Mouse (Mus musculus) cerebellum, postnatal 36 days (tissue): ENCODE measurements around the gene Rbm47.
A peak's percentile ranks its signal among the peaks of the same experiment; 100 is the strongest.

Experiments
- DNase-seq, 2 experiments: peaks; one replicate each; pipeline ENCODE4 v3.0.0; 2021 to 2022; ENCODE audit warnings: mixed read lengths in 2 of 2

Gene Rbm47

GRCm38 (mm10) chr5:66084541-66084940, 88.4 kb downstream of the Rbm47 start:
- DNase-seq: no peak

- DNase-seq: peak in 1 of 2 experiments; percentile 6
Observed at GRCm38 (mm10) chr5:66083350-66083749, 89.6 kb downstream of the Rbm47 start.

GRCm38 (mm10) chr5:66082229-66082572, 90.7 kb downstream of the Rbm47 start:
- no peak for DNase-seq

- DNase-seq: no peak
Observed at GRCm38 (mm10) chr5:66081443-66082228, 91.3 kb downstream of the Rbm47 start.

GRCm38 (mm10) chr5:66080529-66081220, 92.2 kb downstream of the Rbm47 start:
- DNase-seq: no peak

- no peak for DNase-seq
Observed at GRCm38 (mm10) chr5:66079358-66080179, 93.3 kb downstream of the Rbm47 start.

GRCm38 (mm10) chr5:66078491-66079012, 94.4 kb downstream of the Rbm47 start:
- no peak for DNase-seq

GRCm38 (mm10) chr5:66077416-66077815, 95.5 kb downstream of the Rbm47 start:
- DNase-seq: no peak

GRCm38 (mm10) chr5:66076685-66077301, 96.1 kb downstream of the Rbm47 start:
- no peak for DNase-seq

GRCm38 (mm10) chr5:66075906-66076305, 97.0 kb downstream of the Rbm47 start:
- DNase-seq: no peak

GRCm38 (mm10) chr5:66075032-66075488, 97.9 kb downstream of the Rbm47 start:
- DNase-seq: no peak

- DNase-seq: no peak
Observed at GRCm38 (mm10) chr5:66074235-66074634, 98.7 kb downstream of the Rbm47 start.

- no peak for DNase-seq
Observed at GRCm38 (mm10) chr5:66073604-66074164, 99.2 kb downstream of the Rbm47 start.

- DNase-seq: no peak
Observed at GRCm38 (mm10) chr5:66071722-66072121, 101.2 kb downstream of the Rbm47 start.

GRCm38 (mm10) chr5:66070350-66070749, 102.6 kb downstream of the Rbm47 start:
- DNase-seq: no peak

GRCm38 (mm10) chr5:66069470-66070144, 103.3 kb downstream of the Rbm47 start:
- no peak for DNase-seq

- no peak for DNase-seq
Observed at GRCm38 (mm10) chr5:66069133-66069469, 103.8 kb downstream of the Rbm47 start.

- DNase-seq: no peak
Observed at GRCm38 (mm10) chr5:66068068-66068920, 104.6 kb downstream of the Rbm47 start.

- DNase-seq: no peak
Observed at GRCm38 (mm10) chr5:66067219-66067618, 105.7 kb downstream of the Rbm47 start.

GRCm38 (mm10) chr5:66062930-66063220, 110.0 kb downstream of the Rbm47 start:
- DNase-seq: no peak
